Mouse (Mus musculus): ENCODE data around the gene Sulf2.
"Not testable (repeated sequence)": the region's sequence is repeated elsewhere in the genome, so short reads cannot be mapped to it uniquely, and the experiment has no call there.

Sulf2 gene

DNA sequence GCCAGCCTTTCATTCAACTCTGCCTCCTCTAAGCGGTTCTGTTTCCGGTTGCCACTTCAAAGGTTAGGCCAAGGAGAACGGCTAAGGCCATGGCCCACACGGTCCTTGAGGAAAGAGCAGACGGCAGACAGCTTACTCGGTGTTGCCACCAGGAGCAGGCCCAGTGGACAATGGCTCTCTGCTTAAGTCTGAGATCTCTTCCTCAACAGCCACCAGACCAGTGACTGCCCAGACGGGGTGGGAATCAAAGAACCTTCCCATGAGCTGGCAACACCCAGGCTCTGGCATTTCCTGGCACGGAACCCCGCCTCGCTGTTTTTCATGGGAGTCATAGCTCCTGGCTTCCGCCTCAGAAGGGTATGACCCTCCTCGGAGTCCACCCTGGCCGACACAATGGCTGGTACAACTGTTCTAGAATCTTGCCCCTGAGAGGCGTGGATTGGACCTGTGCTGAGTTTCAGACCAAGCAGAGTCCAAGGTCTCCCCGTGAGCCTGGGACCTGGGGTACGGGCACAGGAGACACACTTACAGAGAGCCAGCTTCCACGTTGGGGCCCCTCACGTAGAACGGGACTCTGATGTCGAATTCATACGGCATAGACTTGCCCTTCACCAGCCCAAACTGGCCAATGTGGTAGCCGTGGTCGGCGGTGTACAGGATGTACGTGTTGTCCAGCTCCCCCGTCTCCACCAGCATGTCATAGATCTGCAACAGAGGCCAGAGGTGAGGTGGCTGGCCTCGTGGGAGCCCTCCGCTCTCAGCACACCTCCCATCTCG is 68.8 kb downstream of the Sulf2 start:
- no peak for DNase-seq (ENCODE audit: low read depth, low spot score)

DNA sequence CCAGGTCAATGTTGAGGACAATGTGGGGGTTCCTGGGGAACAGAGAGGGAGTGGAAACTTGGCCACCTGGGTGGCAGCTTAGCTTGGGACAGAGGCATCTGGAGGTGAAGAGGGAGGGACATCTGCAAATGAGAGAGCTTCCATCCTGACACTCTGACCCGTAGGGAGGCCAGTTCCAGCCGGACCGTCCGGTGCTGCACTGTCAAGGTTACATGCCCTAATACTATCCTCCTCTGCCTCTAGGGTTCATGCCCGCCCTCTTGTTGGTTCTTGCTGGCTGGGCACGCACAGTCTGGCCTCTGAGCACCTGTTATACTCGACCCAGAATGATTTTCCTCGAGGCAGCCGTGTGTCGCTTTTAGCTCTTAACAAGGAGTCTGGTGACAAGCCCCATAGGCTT is 69.7 kb downstream of the Sulf2 start:
- DNase-seq (ENCODE audit: low read depth, low spot score): no peak

DNA sequence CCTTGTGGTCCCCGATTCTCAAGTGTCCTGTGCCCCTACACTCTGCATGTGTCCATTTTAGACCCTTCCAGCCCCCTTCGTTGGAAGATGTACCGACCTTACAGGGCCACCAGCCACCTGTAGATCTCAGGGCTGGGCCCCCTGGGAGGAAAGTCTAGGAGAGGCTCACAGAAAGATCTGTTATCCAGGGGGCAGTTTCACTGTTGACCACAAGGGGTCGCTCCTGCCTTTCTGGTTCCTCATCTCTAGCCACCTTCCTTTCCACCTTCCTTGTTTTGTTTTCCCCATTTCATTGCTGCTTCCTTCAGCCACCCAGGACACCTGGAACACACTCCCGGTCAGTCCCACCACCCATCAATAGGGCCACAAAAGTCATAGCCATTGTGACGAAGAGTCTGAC is 70.5 kb downstream of the Sulf2 start:
- not testable (repeated sequence) for DNase-seq (ENCODE audit: low read depth, low spot score)

DNA sequence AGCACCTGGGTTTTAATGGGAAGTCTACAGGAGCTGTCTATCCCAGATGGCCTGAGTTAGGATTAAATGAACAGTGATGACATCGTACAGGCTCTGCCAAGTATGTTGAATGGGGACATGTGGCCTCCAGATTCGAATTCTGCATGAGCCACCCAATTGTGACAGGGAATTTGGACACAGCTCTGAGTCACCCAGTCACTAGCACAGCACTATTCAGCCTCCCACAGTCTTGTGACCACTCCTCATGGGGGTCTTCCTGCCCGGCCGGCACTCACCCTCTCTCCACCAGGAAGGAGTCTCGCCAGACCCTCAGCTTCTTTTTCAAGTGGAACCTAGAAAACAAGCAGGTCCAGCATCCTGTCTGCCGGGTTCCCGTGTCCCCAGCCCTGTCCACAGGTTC is 71.4 kb downstream of the Sulf2 start:
- no peak for DNase-seq (ENCODE audit: low read depth, low spot score)

DNA sequence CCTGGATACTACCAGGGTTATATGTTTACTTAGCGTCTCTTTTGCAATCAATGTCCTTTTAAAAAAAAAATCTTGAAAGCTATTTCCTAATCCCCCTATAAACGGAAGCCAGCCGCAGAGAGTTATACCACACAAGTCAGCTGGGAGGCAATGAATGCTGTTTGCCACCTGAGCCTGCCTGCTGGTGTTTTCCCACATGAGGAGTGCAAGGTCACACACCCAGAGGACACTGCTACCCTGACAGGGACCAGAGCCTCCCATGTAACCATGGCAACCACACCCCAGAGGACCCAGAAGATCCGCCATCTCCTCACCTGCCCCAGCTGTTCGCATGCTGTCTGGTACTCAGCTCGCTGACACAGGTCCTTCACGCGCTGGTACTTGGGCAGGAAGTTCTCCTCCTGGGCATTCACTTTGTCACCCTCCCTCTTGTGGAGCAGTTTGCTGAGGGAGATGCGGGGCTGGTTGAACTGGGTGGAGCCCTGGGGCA is 71.9 kb downstream of the Sulf2 start:
- DNase-seq (ENCODE audit: low read depth, low spot score): no peak

DNA sequence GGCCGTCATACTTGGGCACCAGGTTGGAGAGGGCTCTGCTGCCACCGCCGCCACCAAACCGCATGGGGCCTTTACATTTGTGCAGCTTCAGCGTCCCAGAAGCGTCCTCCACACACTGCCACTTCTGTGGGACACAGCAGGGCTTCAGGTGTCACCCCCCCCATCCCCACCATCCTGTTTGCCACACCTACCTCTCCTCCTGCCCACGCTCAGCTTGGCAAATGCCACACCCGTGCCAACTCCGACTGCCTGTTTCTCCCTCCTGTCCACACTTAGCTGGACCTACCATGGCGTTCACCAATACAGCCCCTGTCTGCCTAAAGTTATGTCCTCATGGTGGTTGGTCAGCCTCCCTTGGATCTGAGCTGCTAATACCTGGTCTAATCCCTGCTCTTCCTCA is 72.8 kb downstream of the Sulf2 start:
- no peak for DNase-seq (ENCODE audit: low read depth, low spot score)

DNA sequence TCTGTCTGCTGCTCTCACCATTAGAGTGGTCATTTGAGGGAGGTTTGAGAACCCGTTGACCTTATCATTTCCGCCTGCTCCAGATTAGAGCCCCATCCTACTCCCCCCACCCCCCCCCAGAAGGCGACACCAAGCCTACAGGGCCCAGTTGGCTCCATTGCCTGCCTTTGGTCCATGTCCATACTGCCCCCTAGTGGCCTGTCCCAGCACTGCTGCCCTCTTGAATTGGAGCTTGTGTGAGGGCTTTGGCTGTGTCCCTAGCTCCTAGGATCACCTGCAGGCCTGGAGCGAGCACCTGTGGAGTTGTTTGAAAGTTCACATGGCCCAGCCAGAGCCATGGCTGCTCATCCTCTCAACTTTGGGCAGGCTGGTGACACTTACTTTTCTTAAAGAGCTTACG is 73.3 kb downstream of the Sulf2 start:
- DNase-seq (ENCODE audit: low read depth, low spot score): no peak

DNA sequence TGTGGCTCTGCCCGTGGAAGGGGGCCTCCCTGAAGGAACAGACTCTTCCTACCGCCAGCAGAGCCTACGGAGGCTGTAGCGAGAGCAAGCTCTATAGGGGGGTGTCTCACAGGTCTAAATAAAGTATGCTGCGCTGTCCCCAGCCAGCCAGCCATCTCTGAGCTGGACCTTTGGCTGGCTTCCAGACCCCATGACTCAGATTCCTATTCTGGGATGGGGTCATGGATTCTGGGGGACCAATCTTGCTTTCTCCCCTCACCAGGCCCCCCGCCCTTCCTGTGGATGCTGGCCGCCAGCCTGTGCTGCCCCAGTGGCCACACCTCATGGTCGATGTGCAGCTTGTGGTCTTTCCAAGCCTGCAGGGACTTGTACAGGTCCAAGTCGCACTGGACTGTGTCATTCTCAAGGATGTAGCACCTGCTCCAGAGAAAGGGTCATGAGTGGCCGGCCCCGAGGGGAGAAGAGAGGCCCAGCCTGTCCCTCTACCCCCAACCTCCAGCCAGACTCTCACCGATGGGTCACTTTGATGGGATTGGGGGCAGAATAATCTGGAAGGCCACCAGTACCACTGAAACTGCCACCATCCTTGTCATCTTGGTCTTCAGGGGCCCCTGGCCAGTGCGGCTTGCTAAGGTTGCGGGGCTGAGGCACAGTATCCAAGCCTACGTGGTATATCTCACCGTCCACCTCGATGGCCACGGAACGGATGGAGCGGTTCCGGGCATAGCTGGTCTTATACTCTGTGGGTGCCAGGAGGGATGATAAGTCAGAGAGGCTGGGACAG is 74.3 kb downstream of the Sulf2 start:
- no peak for DNase-seq (ENCODE audit: low read depth, low spot score)

DNA sequence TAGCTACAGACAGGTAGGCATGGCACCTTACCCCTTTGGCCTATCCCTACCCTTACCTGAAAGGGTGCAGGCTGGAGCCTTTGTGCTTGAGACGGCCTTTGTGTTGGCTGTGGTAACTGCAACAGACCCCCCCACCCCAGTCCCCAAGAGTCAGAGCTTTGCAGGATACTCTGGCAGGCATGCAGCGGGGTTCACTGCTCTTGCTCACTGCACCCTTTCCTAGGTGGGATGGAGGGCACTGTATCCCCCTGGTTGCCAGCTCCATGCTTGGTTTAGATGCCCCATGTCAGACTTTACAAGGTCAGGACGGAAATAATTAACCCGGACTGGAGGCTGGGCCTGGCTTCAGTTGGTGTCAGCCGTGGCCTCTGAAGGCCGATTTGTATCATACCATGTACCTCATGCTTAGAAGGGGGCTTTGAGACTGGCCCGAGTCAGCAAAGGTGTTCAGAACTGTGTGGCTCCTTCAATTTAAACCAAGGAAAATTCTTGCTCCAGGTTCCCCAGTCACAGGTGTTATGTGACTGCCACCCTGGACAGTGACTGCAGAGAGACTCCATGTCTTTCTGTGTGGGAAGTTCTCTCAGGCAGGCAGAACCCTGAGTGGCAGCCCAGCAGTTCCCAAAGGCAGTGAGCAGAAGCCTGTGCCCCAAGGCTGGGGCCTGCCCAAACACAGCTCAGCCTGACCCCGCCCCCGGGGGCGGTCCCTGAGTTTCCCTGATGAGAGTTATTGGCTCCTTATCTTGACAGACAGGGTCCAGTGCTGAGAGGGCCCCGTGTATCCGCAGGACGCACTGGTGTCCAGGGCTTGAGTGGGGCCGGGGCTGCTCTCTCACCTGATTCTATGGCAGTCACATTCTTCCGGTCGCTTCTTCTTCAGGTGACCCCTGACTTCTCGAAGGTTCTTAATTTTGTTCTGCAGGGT is 75.2 kb downstream of the Sulf2 start:
- no peak for DNase-seq (ENCODE audit: low read depth, low spot score)

DNA sequence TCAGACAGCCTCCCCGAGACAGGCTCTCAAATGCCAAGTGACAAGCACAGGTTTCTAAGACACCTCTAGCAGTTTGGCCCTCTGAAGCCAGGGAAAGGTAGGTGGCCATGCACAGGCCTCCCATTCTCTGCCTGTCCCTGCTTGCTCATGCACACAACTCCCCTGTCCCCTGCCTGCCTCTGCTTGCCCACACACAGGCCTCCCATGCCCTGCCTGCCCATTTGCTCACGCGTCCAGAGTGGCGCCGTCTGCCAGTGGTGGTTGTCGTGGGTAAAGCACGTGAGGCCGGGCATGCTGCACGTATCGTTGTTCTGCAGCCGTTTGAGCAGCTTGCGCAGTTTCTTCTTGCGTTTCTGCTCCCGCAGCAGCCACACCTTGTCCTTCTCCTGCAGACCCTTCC is 76.2 kb downstream of the Sulf2 start:
- DNase-seq (ENCODE audit: low read depth, low spot score): no peak

DNA sequence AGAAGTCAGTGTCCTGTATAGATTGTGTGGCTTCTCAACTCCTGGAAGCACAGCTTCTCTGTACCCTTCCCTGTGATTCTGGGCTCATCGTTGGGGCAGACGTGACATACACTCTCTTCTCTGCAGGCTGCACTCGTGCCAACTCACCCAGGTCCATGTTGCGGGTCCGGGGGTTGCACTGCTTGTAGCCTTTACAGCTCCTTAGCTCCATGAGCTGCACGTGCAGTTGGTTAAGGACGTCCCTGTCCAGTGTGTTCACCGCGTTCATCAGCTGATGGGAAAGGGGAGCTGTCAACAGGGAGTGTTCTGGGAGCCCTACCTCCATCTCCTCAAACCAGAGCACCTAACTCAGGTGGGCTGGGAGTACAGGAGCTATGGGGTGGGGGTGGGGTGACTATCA is 78.1 kb downstream of the Sulf2 start:
- no peak for DNase-seq (ENCODE audit: low read depth, low spot score)

DNA sequence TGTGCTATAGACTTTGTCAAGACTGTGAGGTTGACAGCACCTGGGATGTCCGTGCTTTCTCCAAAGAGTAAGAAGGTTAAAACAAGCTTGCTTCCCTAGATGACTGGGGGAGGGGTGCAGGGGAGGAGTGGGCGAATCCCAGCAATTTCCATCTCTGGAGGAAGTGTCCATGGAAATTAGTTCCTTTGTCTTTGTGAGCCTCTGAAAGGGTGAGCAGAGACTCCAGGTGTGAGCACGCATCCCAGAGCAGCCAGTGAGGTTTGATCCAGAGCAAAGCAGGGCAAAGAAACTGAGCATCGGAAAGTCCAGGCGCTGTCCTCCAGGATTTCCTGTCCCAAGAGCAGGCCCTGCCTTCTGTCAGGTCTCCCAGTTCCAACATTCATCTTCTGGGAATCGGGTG is 81.1 kb downstream of the Sulf2 start:
- no peak for DNase-seq (ENCODE audit: low read depth, low spot score)

DNA sequence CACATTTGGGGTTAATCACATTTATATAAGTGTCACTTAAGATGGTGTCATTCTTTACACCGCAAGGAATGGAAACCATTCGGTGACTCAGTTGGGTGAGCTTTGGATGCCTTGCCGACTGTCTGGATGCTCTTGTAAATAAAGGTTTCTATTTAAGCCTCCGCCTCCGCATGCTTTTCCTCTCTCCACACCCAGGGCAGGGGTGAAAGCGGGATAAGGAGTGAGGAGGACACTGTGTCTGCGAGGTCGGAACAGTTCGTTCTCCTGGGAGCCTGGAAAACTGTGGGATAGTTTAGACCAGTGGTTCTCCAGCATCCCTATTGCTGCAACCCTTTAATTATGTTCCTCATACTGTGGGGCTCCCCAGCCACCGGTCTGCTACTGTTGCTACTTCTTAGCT is 82.4 kb downstream of the Sulf2 start:
- no peak for DNase-seq (ENCODE audit: low read depth, low spot score)

DNA sequence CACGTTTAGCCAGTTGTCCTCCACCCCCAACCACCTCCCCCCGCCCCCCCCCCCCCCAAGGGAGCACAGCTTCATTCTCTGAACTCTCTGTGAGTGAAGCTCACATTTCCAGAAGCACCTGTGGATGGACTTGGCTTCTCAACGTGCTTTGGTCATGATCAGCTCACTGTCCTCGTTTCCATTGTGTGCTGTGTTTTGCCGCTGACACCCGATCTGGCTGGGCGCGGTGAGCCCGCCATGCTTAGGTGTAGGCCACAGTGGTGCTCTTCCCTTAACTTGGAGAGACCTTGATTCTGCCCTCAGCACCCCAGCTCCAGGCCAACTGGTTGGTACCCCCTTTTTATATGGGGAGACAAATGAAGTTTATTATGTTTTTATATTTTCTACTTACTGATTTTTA is 83.6 kb downstream of the Sulf2 start:
- no peak for DNase-seq (ENCODE audit: low read depth, low spot score)

DNA sequence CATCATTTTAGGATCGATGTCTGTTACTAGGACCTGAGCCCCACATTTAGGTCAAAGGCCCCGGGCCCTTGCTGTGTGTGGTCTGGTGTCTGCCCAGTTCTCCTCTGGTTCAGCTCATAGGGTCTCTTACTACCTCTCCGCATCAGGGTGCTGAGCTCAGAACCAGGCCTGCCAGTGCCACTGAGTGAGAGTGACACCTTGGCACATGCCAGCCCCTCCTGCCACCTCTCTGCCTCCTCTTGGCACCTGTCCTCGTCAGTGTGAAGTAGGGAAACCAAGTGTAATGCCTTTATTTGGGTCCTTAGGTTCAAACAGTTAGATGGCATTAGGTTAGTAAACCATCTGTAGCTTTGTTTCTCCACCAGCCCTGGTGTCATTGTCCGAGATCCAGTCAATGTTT is 84.0 kb downstream of the Sulf2 start:
- no peak for DNase-seq (ENCODE audit: low read depth, low spot score)

DNA sequence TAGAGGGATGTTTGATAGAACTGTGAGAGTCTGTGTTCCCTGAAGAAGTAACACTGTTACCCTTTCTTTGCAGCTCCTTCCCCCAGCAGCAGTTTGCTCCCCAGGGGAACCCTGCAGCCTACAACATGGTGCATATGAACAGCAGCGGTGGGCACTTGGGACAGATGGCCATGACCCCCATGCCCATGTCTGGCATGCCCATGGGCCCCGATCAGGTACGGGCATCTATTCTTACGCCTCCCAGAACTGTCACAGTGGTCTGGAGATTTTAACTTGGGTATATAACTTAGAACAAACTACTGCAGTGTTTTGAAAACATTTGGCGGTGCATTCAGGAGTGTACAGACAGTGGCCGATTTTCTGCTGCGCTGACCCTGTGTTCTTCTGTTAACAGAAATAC is 85.7 kb downstream of the Sulf2 start:
- DNase-seq (ENCODE audit: low read depth, low spot score): no peak

DNA sequence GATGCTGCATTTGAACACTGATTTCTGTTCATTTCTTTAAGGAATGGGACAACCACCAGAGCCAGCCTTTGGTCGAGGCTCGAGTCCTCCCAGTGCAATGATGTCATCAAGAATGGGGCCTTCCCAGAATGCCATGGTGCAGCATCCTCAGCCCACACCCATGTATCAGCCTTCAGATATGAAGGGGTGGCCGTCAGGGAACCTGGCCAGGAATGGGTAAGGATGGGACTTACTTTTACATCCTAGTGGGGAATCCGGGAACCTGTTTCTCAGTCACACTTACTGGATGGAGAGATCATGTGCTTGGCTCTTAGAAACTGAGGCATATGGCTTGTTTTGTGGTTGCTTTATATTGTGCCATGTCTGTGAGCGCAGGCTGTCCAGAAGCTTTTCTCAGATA is 86.3 kb downstream of the Sulf2 start:
- DNase-seq (ENCODE audit: low read depth, low spot score): no peak

DNA sequence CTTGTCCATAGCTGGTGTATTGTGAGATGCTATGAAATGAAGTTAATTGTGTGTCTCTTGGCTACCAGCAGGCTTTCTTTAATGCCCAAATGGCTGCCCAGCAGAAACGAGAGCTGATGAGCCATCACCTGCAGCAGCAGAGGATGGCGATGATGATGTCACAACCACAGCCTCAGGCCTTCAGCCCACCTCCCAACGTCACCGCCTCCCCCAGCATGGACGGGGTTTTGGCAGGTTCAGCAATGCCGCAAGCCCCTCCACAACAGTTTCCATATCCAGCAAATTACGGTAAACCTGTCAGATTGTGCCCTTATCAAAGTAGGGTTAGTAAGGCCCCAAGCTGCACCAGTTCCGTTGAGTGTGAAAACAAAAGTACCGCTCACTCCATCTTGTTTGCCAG is 87.2 kb downstream of the Sulf2 start:
- no peak for DNase-seq (ENCODE audit: low read depth, low spot score)

DNA sequence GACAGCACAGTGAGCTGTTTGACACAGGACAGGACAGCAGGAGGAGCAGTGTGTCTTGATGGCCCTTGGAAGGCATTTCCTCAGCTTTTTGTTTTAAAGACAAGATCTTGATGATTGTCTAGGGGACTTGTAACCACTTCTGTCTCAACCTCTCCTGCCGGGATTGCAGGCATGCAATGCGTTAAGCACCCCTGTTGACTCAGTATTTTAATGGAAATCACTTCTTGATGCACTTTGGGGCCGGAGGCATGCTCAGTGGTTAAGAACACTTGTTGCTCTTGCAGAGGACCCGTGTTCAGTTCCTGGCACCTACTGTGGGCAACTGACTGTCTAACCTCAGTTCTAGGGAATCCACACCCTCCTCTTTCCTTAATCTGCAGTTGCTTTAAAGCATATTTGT is 89.0 kb downstream of the Sulf2 start:
- DNase-seq (ENCODE audit: low read depth, low spot score): no peak

DNA sequence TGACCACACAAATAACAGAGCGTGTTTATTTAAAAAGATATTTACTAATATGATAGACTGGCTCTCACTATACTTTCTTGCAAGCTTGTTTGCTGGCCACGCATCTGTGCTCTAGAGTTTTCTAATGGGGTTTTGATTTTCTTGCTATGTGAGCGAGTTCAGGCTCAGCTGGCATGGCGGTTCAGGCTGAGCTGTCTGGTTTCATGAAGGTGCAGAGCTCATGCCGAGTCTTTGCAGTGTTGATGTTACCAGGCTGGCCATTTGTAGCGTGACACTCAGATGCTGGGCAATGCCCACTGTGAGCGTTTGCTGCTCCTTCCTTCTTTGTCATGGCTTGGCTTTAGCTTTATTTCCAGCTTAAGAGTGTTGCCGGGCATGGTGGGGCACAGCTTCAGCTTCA is 93.0 kb downstream of the Sulf2 start:
- DNase-seq (ENCODE audit: low read depth, low spot score): no peak

DNA sequence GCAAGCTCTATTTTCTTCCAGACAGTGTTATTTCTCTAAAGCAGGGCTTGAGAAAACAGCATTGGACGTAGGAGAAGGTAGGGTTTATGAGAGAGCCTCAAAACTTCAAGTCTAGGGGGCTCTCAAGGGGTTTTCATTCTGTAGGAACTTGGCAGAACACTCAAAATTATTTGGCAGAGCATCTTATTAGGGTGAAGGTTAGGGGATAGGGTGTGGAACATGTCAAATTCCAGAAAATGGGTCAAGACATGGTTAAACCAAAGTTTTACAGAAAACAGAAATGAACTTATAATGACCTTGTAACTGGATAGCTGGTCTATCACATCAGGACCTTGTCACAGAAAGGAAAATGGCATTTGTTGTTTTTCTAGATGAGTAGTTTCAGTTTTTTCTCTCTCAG is 93.5 kb downstream of the Sulf2 start:
- DNase-seq (ENCODE audit: low read depth, low spot score): no peak

All from telencephalon, adult 2 months (tissue).